Comparison of ENCODE assay signal across 25 mouse cellular contexts in genomic region chr3:154202383-154202782, GRCm38 (mm10).
"Had no signal": no experiment of that assay in that cellular context is flagged by ENCODE, and none has a peak within 500 bp of the region (broad histone marks: within the 10 kb centered on the region; RNA-seq: fewer than 3 reads in every experiment).

No protein-coding gene starts in this region.

- H3K9me3 ChIP-seq: heart, embryonic 10.5 days; heart, embryonic 12.5 days; hindbrain, embryonic 10.5 days; hindbrain, embryonic 12.5 days; limb, embryonic 10.5 days; limb, embryonic 12.5 days; liver, embryonic 13.5 days; liver, embryonic 15.5 days had no signal

- H3K27ac ChIP-seq: gastrocnemius, adult 2 months; heart, embryonic 10.5 days; hindbrain, embryonic 10.5 days; hindbrain, embryonic 12.5 days; hindbrain, embryonic 14.5 days; layer of hippocampus, adult 2 months; left cerebral cortex, adult 2 months; limb, embryonic 10.5 days; limb, embryonic 12.5 days; liver, embryonic 13.5 days; liver, embryonic 15.5 days had no signal

- H3K27me3 ChIP-seq: heart, embryonic 12.5 days; hindbrain, embryonic 12.5 days; limb, embryonic 12.5 days; liver, embryonic 13.5 days; liver, embryonic 15.5 days had no signal

- H3K4me3 ChIP-seq: gastrocnemius, adult 2 months; heart, embryonic 10.5 days; heart, embryonic 12.5 days; hindbrain, embryonic 10.5 days; hindbrain, embryonic 12.5 days; layer of hippocampus, adult 2 months; left cerebral cortex, adult 2 months; limb, embryonic 10.5 days; limb, embryonic 12.5 days; liver, embryonic 13.5 days; liver, embryonic 15.5 days had no signal

- H3K4me1 ChIP-seq: heart, embryonic 10.5 days; heart, embryonic 12.5 days; hindbrain, embryonic 10.5 days; liver, embryonic 15.5 days had no signal

- H3K36me3 ChIP-seq: heart, embryonic 10.5 days; heart, embryonic 12.5 days; hindbrain, embryonic 10.5 days; hindbrain, embryonic 12.5 days; limb, embryonic 10.5 days; limb, embryonic 12.5 days; liver, embryonic 13.5 days; liver, embryonic 15.5 days had no signal

- DNase-seq: gastrocnemius, adult 2 months; gastrocnemius, postnatal 10 days; gastrocnemius, postnatal 25 days; heart, adult 18-20 months; heart, postnatal 4 days; kidney, adult 11 months; kidney, adult 8-10 months; kidney, postnatal 10 days; kidney, postnatal 25 days; kidney, postnatal 4 days; liver; liver, embryonic 13.5 days had no signal

- ATAC-seq: hindbrain, embryonic 16.5 days; intestine, embryonic 16.5 days had no signal

- H3K4me2 ChIP-seq: heart, embryonic 12.5 days; hindbrain, embryonic 12.5 days; hindbrain, embryonic 14.5 days; limb, embryonic 12.5 days; liver, embryonic 11.5 days; liver, embryonic 13.5 days; liver, embryonic 15.5 days had no signal

- H3K9ac ChIP-seq: heart, embryonic 12.5 days; hindbrain, embryonic 12.5 days; hindbrain, embryonic 14.5 days; limb, embryonic 12.5 days; liver, embryonic 13.5 days; liver, embryonic 15.5 days had no signal
